9 mouse cellular contexts compared by ENCODE assay signal in the genomic region with DNA sequence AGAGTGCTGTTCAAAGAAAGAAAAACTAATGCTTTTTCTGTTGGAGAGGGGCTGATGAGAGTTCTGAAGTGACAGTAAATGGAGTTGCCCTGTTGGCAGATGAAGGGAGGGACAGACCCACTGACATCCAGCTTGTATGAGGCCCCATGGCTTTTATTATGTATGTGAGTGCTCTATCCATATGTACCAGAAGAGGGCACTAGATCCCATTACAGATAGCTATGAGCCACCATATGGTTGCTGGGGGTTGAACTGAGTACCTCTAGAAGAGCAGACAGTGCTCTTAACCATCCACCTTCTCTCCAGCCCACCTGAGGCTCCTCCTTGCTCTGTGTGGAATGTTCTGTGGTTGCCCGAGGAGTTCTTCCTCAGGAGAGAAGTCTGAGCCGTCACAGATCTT. TPM values are rescaled to one million over a fixed set of nuclear protein-coding genes. Genes with fewer than 3 reads are reported as not detected.
DNase-seq lines count a peak whose midpoint lies in the region; ATAC-seq and TF ChIP-seq lines count a peak whose summit lies in the region.
"Had no signal": no experiment of that assay in that cellular context is flagged by ENCODE, and none has a peak within 500 bp of the region (broad histone marks: within the 10 kb centered on the region; RNA-seq: fewer than 3 reads in every experiment).

No protein-coding gene starts in this region.

- no peaks in the 10 kb centered on the region for H3K27me3 ChIP-seq in heart, postnatal 0 days (ENCODE audit: control insufficient read depth, insufficient read depth, low read length)
- no peaks in the 10 kb centered on the region for H3K27me3 ChIP-seq in heart, embryonic 10.5 days (ENCODE audit: insufficient read depth, poor library complexity, severe bottlenecking)
- no peaks in the 10 kb centered on the region for H3K27me3 ChIP-seq in hindbrain, postnatal 0 days (ENCODE audit: insufficient read depth, low read length)
- H3K27me3 ChIP-seq: limb, embryonic 15.5 days had no signal

- H3K9ac ChIP-seq in heart, postnatal 0 days (replicated peaks; ENCODE audit: low read depth, low read length), result no peak overlapping the region
- H3K9ac ChIP-seq in hindbrain, postnatal 0 days (replicated peaks; ENCODE audit: low read length), result no peak overlapping the region
- H3K9ac ChIP-seq: limb, embryonic 15.5 days had no signal

- no peak overlapping the region for H3K4me3 ChIP-seq in heart, postnatal 0 days (ENCODE audit: low read depth, low read length)
- H3K4me3 ChIP-seq in heart, embryonic 10.5 days, result no peak overlapping the region
- H3K4me3 ChIP-seq in hindbrain, postnatal 0 days (ENCODE audit: low read length), result no peak overlapping the region
- H3K4me3 ChIP-seq: limb, embryonic 15.5 days had no signal

- no peak overlapping the region for H3K27ac ChIP-seq in heart, postnatal 0 days (ENCODE audit: low read depth)
- H3K27ac ChIP-seq in heart, embryonic 10.5 days, result no peak overlapping the region
- no peak overlapping the region for H3K27ac ChIP-seq in hindbrain, postnatal 0 days
- H3K27ac ChIP-seq: limb, embryonic 15.5 days had no signal

- peak; percentile 57 for TF ChIP-seq CTCF in heart, postnatal 0 days (IDR thresholded peaks at IDR 0.05; ENCODE audit: low read depth)
- peak; percentile 73 for TF ChIP-seq CTCF in hindbrain, postnatal 0 days (IDR thresholded peaks at IDR 0.05; ENCODE audit: low read depth)

- peak; percentile 36; the same call in 1 of the 2 replicates for ATAC-seq in heart, postnatal 0 days (ENCODE audit: insufficient read depth, low read depth)
- ATAC-seq in hindbrain, postnatal 0 days, result peak; percentile 69; the same call in 1 of the 2 replicates
- ATAC-seq in activated CD4-positive, CD25-positive, alpha-beta regulatory T cell, adult 4 months, result no peak

- TF ChIP-seq EP300 in heart, postnatal 0 days (IDR thresholded peaks at IDR 0.05; ENCODE audit: low read depth), result no peak

- H3K4me2 ChIP-seq in heart, postnatal 0 days (ENCODE audit: low read depth, low read length), result no peak overlapping the region
- H3K4me2 ChIP-seq in hindbrain, postnatal 0 days (ENCODE audit: low read depth, low read length), result no peak overlapping the region
- H3K4me2 ChIP-seq: limb, embryonic 15.5 days had no signal

- no peaks in the 10 kb centered on the region for H3K4me1 ChIP-seq in heart, postnatal 0 days (ENCODE audit: control insufficient read depth, insufficient read depth)
- H3K4me1 ChIP-seq in heart, embryonic 10.5 days, result no peaks in the 10 kb centered on the region
- no peaks in the 10 kb centered on the region for H3K4me1 ChIP-seq in hindbrain, postnatal 0 days (ENCODE audit: insufficient read depth, low read length)
- H3K4me1 ChIP-seq: limb, embryonic 15.5 days had no signal

- peaks cover 39% of the 10 kb centered on the region for H3K36me3 ChIP-seq in heart, postnatal 0 days (replicated peaks; ENCODE audit: control insufficient read depth, insufficient read depth, low read length)
- peaks cover 69% of the 10 kb centered on the region for H3K36me3 ChIP-seq in heart, embryonic 10.5 days
- H3K36me3 ChIP-seq in hindbrain, postnatal 0 days (ENCODE audit: insufficient read depth, low read length), result peaks cover 27% of the 10 kb centered on the region

- no peaks in the 10 kb centered on the region for H3K9me3 ChIP-seq in heart, postnatal 0 days (replicated peaks; ENCODE audit: control insufficient read depth, low read length)
- H3K9me3 ChIP-seq in heart, embryonic 10.5 days, result no peaks in the 10 kb centered on the region
- no peaks in the 10 kb centered on the region for H3K9me3 ChIP-seq in hindbrain, postnatal 0 days (ENCODE audit: low read length)
- H3K9me3 ChIP-seq: limb, embryonic 15.5 days had no signal

- DNase-seq in heart, postnatal 0 days (ENCODE audit: low spot score), result peak; percentile 21
- DNase-seq in heart, embryonic 10.5 days (ENCODE audit: low spot score), result no peak
- DNase-seq in A20 (ENCODE audit: low read depth, low spot score), result peak; percentile 47
- peak; percentile 50 for DNase-seq in T-cell, adult 2 months (ENCODE audit: low spot score)
- DNase-seq in hindbrain, postnatal 0 days (ENCODE audit: low spot score), result peak; percentile 63
- DNase-seq in adrenal gland, postnatal 14 days, result no peak
- no peak for DNase-seq in gastrocnemius, postnatal 10 days

- 71% methylated on average over 2 of the region's 2 CpGs for WGBS in heart, postnatal 0 days
- 79% methylated on average over 2 of the region's 2 CpGs for WGBS in heart, embryonic 10.5 days
- WGBS in hindbrain, postnatal 0 days, result 86% methylated on average over 2 of the region's 2 CpGs

RNA-seq across cellular contexts. Expression of a gene that starts 6.3 kb away (rescaled TPM):
- 0.12 and 1.1 TPM in 2 replicates for total RNA-seq in heart, postnatal 0 days (2014; rRNA removed; ENCODE audit: low replicate concordance)
- 3.3 and 3.7 TPM in 2 replicates for polyA plus RNA-seq in heart, postnatal 0 days (2015; fragmentation: Nextera tagmentation; extraction: Ambion mirVana)
- 2.3 TPM in 2 replicates for polyA plus RNA-seq in heart, embryonic 10.5 days (2016; fragmentation: Nextera tagmentation; extraction: Ambion mirVana)
- 1.7 and 3.3 TPM in 2 replicates for total RNA-seq in hindbrain, postnatal 0 days (2014; rRNA removed)
- 7.9 and 8.2 TPM in 2 replicates for polyA plus RNA-seq in hindbrain, postnatal 0 days (2015; fragmentation: Nextera tagmentation; extraction: Ambion mirVana)
- 1 to 10 TPM; 3.1 to 6.4 TPM for polyA plus RNA-seq in activated CD4-positive, CD25-positive, alpha-beta regulatory T cell, adult 4 months (2017; shearing (Covaris generic))
- 1.5 and 2.6 TPM in 2 replicates for total RNA-seq in adrenal gland, postnatal 14 days (2021)
- 1 to 10 TPM; 1.5 to 1.7 TPM for total RNA-seq in gastrocnemius, postnatal 10 days (2021)

RNA-seq across cellular contexts. Expression of a gene that starts 6.7 kb away (rescaled TPM):
- total RNA-seq in heart, postnatal 0 days (2014; rRNA removed; ENCODE audit: low replicate concordance), result 214 and 265 TPM in 2 replicates
- 82.3 and 90.2 TPM in 2 replicates for polyA plus RNA-seq in heart, postnatal 0 days (2015; fragmentation: Nextera tagmentation; extraction: Ambion mirVana)
- polyA plus RNA-seq in heart, embryonic 10.5 days (2016; fragmentation: Nextera tagmentation; extraction: Ambion mirVana), result 50.8 and 60.3 TPM in 2 replicates
- total RNA-seq in hindbrain, postnatal 0 days (2014; rRNA removed), result 348 and 377 TPM in 2 replicates
- polyA plus RNA-seq in hindbrain, postnatal 0 days (2015; fragmentation: Nextera tagmentation; extraction: Ambion mirVana), result 129 and 132 TPM in 2 replicates
- polyA plus RNA-seq in activated CD4-positive, CD25-positive, alpha-beta regulatory T cell, adult 4 months (2017; shearing (Covaris generic)), result 1 to 10 TPM; 2.9 to 3.7 TPM
- total RNA-seq in adrenal gland, postnatal 14 days (2021), result 93.5 and 97.9 TPM in 2 replicates
- 10 to 100 TPM; 65.9 to 66.4 TPM for total RNA-seq in gastrocnemius, postnatal 10 days (2021)

Comparison
In these comparisons a context has a peak if more than half of its experiments do, and no peak if none do; other contexts are left out.
1. DNase-seq: peak in heart, postnatal 0 days (single experiment), A20 (single experiment), T-cell, adult 2 months (single experiment) and hindbrain, postnatal 0 days (single experiment); none in heart, embryonic 10.5 days (single experiment), adrenal gland, postnatal 14 days (single experiment) and gastrocnemius, postnatal 10 days (single experiment).